Mouse (Mus musculus): ENCODE data around the gene Nicn1.

Gene Nicn1

GRCm38 (mm10) chr9:108338886-108339781 is 48.9 kb downstream of the Nicn1 start, which contains the start of gene Gpx1:
TSS of gene Gpx1 (plus strand) at chr9:108338903.
- DNase-seq = peak; percentile 85 to 88

DNA sequence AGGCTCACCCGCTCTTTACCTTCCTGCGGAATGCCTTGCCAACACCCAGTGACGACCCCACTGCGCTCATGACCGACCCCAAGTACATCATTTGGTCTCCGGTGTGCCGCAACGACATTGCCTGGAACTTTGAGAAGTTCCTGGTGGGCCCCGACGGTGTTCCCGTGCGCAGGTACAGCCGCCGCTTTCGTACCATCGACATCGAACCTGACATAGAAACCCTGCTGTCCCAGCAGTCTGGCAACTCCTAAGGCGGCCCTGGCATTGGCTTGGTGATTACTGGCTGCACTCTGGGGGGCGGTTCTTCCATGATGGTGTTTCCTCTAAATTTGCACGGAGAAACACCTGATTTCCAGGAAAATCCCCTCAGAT is 49.6 kb downstream of the Nicn1 start:
- peak in 1 of 2 experiments; percentile 46 for DNase-seq

DNA sequence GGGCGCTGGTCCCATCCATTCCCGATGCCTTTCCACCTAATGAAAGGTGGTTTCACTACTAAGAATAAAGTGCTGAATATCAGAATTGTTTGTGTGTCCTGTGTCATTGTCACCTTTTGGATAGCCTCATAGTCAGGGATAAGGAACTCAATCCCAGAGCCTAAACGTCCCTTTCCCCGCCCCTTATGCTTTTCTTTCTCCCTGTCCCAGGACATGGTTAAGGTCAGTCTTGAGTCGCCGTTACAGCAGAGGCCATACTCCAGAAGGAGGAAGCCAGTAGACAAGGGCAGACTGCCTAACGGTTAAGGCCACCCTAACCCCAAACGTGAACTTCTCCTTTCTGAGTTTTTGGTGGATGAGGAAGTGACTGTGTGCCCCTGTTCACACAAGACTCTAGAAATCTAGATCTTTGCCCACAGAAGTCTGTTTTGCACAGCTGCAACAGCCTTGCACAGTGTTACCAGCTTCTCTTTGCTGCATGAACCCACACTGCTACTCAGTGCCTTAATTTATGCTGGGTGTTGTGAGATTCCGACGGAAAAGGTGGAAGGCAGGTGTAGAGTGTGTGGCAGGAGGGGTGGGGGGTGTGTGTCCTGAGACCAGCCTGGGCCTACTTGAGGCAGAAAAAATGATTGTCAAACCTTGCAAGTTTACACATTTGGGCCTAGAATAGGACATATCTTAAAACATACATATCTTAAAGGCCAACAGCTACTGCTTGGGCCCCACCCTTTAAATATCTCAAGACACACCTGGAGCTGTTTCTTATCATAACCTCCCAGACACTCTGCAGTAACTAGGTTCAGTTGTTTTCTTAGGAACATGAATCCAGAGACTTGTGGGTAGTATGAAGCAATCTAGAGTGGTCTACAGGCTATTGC is 50.3 kb downstream of the Nicn1 start:
- DNase-seq = no peak

GRCm38 (mm10) chr9:108341139-108341475 is 50.9 kb downstream of the Nicn1 start:
- no peak for DNase-seq

GRCm38 (mm10) chr9:108341801-108342200 is 51.6 kb downstream of the Nicn1 start:
- no peak for DNase-seq

DNA sequence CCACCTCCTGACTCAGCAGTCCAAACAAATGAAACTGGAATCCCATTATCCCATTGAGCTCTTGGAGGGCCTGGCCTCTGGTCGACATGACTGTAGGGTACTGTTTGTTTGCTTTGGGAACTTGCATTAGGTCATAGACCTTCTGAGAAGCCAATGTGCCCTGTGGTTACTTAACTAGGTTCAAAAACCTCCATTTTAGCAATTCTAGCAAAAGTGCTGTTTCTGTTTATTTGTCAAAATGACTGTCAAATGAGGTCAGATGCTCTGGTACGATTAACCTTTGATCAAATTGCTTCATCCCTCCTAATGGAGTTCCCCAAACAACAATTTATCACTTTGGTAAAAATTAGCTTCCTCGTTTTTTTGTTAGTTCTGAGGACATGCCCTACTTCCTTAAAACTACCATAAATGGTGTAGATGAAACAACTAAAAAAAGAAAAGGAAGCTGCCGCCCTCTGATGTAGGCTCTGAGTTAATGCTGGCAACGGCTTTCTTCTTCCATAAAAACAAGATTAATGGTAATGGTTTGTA is 52.1 kb downstream of the Nicn1 start:
- DNase-seq = no peak

DNA sequence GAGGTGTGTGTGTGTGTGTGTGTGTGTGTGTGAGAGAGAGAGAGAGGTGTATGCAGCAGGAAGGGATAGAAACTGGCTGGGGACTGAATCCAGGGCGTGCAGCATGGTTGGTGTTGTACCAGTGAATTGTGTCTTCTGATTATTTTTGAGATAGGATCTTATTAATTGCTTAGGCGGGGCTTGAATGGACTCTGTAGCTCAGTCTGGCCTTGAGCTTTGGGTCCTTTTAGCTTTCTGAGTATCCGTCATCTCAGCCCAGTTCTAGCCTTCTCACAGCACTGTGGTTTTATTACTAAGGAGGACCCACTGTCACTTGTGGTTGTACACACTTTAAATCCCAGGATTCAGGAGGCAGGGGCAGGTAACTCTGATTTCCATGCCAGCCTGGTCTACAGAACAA is 53.1 kb downstream of the Nicn1 start:
- no peak for DNase-seq

DNA sequence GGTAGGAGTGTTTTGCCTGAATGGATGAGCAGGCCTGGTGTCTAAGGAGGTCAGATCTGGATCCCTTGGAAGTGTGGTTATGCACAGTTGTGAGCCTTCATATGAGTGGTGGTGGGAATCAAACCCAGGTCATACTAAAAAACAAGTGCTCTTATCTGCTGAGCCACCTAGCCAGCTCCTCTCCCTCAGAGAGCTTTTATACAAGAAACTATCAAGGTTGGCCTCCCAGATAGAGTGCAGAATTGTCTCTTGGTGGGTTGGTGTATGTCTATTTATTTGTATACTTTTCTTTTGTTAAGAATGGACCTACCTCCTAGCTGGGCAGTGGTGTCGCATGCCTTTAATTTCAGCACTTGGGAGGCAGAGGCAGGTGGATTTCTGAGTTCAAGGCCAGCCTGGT is 53.6 kb downstream of the Nicn1 start:
- no peak for DNase-seq

- DNase-seq = no peak
Observed at GRCm38 (mm10) chr9:108344471-108344870, 54.2 kb downstream of the Nicn1 start.

All from cerebellum, postnatal 25 days (tissue).